Mouse (Mus musculus) layer of hippocampus, postnatal 14 days (tissue): Measurements from ENCODE around the gene Galnt7. TPM values are rescaled to one million over a fixed set of nuclear protein-coding genes. Genes with fewer than 3 reads are reported as not detected.

Source experiments
- DNase-seq, 2 experiments: peaks; one replicate each; pipeline ENCODE4 v3.0.0; 2021 to 2022; ENCODE audit warnings: low spot score in 2 of 2, mixed read lengths in 1 of 2
- long read RNA-seq, 2 experiments: library from polyadenylated mRNA; stranded (forward); transcript quantifications; one replicate each; pipeline ENCODE4 v2.0.0; 2021
- total RNA-seq, 2 experiments: library from RNA; stranded (reverse); gene quantifications; 2 replicates each; pipeline ENCODE4 v1.2.3; 2021

The Galnt7 gene
- 10 to 100 TPM in 1 of 2 experiments, 1 to 10 TPM in 1; 9.4 to 10.9 TPM for total RNA-seq
- long read RNA-seq, experiment 1, partial matches to known transcripts = 0 of 1 reads
- long read RNA-seq, experiment 1, other reads (novel, unspliced or antisense) = 0 of 1 reads
- long read RNA-seq, experiment 2, full-length matches to known transcripts = 3 of 3 reads
- long read RNA-seq, experiment 2, partial matches to known transcripts = 0 of 3 reads
- long read RNA-seq, experiment 2, other reads (novel, unspliced or antisense) = 0 of 3 reads

- peak; percentile 45 to 47 for DNase-seq
Measured at GRCm38 (mm10) chr8:57652456-57653055, at the start of gene Galnt7. TSS of gene Galnt7 (minus strand) at chr8:57653032.

- DNase-seq = no peak
Measured at GRCm38 (mm10) chr8:57688633-57689032, 35.8 kb upstream of the Galnt7 start.

GRCm38 (mm10) chr8:57685803-57686202, 33.0 kb upstream of the Galnt7 start:
- no peak for DNase-seq

- DNase-seq = peak; percentile 3 to 33
Measured at GRCm38 (mm10) chr8:57680044-57680443, 27.2 kb upstream of the Galnt7 start.

GRCm38 (mm10) chr8:57664121-57664520, 11.3 kb upstream of the Galnt7 start:
- DNase-seq = no peak

GRCm38 (mm10) chr8:57660019-57660418, 7.2 kb upstream of the Galnt7 start:
- no peak for DNase-seq

- no peak for DNase-seq
Measured at GRCm38 (mm10) chr8:57656446-57656845, 3.6 kb upstream of the Galnt7 start.

GRCm38 (mm10) chr8:57654146-57654545, 1.3 kb upstream of the Galnt7 start:
- no peak for DNase-seq

- DNase-seq = peak in 1 of 2 experiments; percentile 6
Measured at GRCm38 (mm10) chr8:57653768-57654125, 915 bp upstream of the Galnt7 start.

GRCm38 (mm10) chr8:57653056-57653767, 380 bp upstream of the Galnt7 start:
- peak in 1 of 2 experiments; percentile 13 for DNase-seq

GRCm38 (mm10) chr8:57651689-57652455, 960 bp downstream of the Galnt7 start:
- DNase-seq = peak; percentile 48 to 70

GRCm38 (mm10) chr8:57651357-57651688, 1.5 kb downstream of the Galnt7 start:
- DNase-seq = no peak

GRCm38 (mm10) chr8:57650216-57650615, 2.6 kb downstream of the Galnt7 start:
- no peak for DNase-seq

- DNase-seq = no peak
Measured at GRCm38 (mm10) chr8:57647566-57647965, 5.3 kb downstream of the Galnt7 start.

- no peak for DNase-seq
Measured at GRCm38 (mm10) chr8:57644281-57644680, 8.6 kb downstream of the Galnt7 start.

- no peak for DNase-seq
Measured at GRCm38 (mm10) chr8:57642722-57643121, 10.1 kb downstream of the Galnt7 start.

- DNase-seq = no peak
Measured at GRCm38 (mm10) chr8:57638925-57639324, 13.9 kb downstream of the Galnt7 start.

GRCm38 (mm10) chr8:57637599-57638280, 15.1 kb downstream of the Galnt7 start:
- DNase-seq = no peak

GRCm38 (mm10) chr8:57636698-57637097, 16.1 kb downstream of the Galnt7 start:
- no peak for DNase-seq

- DNase-seq = no peak
Measured at GRCm38 (mm10) chr8:57636281-57636680, 16.6 kb downstream of the Galnt7 start.

- DNase-seq = no peak
Measured at GRCm38 (mm10) chr8:57631780-57632179, 21.1 kb downstream of the Galnt7 start.
